Mouse (Mus musculus) gastrocnemius, postnatal 36 days (tissue): ENCODE data around the gene Hmces. TPM values are rescaled to one million over a fixed set of nuclear protein-coding genes. Genes with fewer than 3 reads are reported as not detected.

Experiments
- DNase-seq, 2 experiments: peaks; one replicate each; pipeline ENCODE4 v3.0.0; 2022
- intact Hi-C: fragments of 180-260 bp; cut with DNase I; formaldehyde crosslinking; loops from one replicate; pipeline ENCODE4 v1.15.1; 2025
- long read RNA-seq, 2 experiments: library from polyadenylated mRNA; stranded (forward); transcript quantifications; one replicate each; pipeline ENCODE4 v2.0.0; 2021
- total RNA-seq, 2 experiments: library from RNA; stranded (reverse); gene quantifications; 2 replicates each; pipeline ENCODE4 v1.2.3; 2021

The Hmces gene
- 1 to 10 TPM; 5.8 to 6.9 TPM for total RNA-seq
- long read RNA-seq, experiment 1, partial matches to known transcripts, result 0 of 3 reads
- long read RNA-seq, experiment 1, other reads (novel, unspliced or antisense), result 0 of 3 reads
- long read RNA-seq, experiment 2, transcript Hmces-201 (7 exons, 1,464 nt), result major isoform, 10 of 11 reads
- long read RNA-seq, experiment 2, partial matches to known transcripts, result 0 of 11 reads
- long read RNA-seq, experiment 2, other reads (novel, unspliced or antisense), result 0 of 11 reads

GRCm38 (mm10) chr6:87913661-87914325 is at the start of gene Hmces:
Hmces (plus strand) TSS chr6:87913935.
- intact Hi-C loops, result loop anchor here (5.0 kb wide), 2 partner anchors 84 to 164 kb away; no protein-coding TSS in a partner anchor
- DNase-seq, result peak; percentile 39 to 42

GRCm38 (mm10) chr6:87866211-87866610 is 47.5 kb upstream of the Hmces start:
- no peak for DNase-seq
- intact Hi-C loops, result no loop called here

- intact Hi-C loops, result no loop called here
Measured at GRCm38 (mm10) chr6:87867256-87867655, 46.5 kb upstream of the Hmces start.

GRCm38 (mm10) chr6:87868871-87869506 is 44.7 kb upstream of the Hmces start:
- intact Hi-C loops, result no loop called here
- peak; percentile 92 to 96 for DNase-seq

More at GRCm38 (mm10) chr6:87867256-87867655, 46.5 kb upstream of the Hmces start:
- DNase-seq, result no peak

- no peak for DNase-seq
- intact Hi-C loops, result no loop called here
Measured at GRCm38 (mm10) chr6:87870440-87870839, 43.3 kb upstream of the Hmces start.

- intact Hi-C loops, result no loop called here
- DNase-seq, result no peak
Measured at GRCm38 (mm10) chr6:87871240-87871639, 42.5 kb upstream of the Hmces start.

GRCm38 (mm10) chr6:87873104-87873503 is 40.6 kb upstream of the Hmces start:
- DNase-seq, result peak in 1 of 2 experiments; percentile 56
- intact Hi-C loops, result no loop called here

GRCm38 (mm10) chr6:87873963-87874362 is 39.8 kb upstream of the Hmces start:
- DNase-seq, result no peak
- intact Hi-C loops, result no loop called here

- peak; percentile 89 for DNase-seq
- intact Hi-C loops, result no loop called here
Measured at GRCm38 (mm10) chr6:87875083-87875482, 38.7 kb upstream of the Hmces start.

- DNase-seq, result no peak
- intact Hi-C loops, result no loop called here
Measured at GRCm38 (mm10) chr6:87875562-87875961, 38.2 kb upstream of the Hmces start.

GRCm38 (mm10) chr6:87876068-87876643 is 37.6 kb upstream of the Hmces start:
- DNase-seq, result peak; percentile 21 to 37
- intact Hi-C loops, result no loop called here

GRCm38 (mm10) chr6:87879010-87879409 is 34.7 kb upstream of the Hmces start:
- DNase-seq, result no peak
- intact Hi-C loops, result no loop called here

- intact Hi-C loops, result no loop called here
- DNase-seq, result no peak
Measured at GRCm38 (mm10) chr6:87879628-87880027, 34.1 kb upstream of the Hmces start.

- DNase-seq, result no peak
- intact Hi-C loops, result no loop called here
Measured at GRCm38 (mm10) chr6:87882221-87882620, 31.5 kb upstream of the Hmces start.

- DNase-seq, result no peak
- intact Hi-C loops, result no loop called here
Measured at GRCm38 (mm10) chr6:87882816-87883215, 30.9 kb upstream of the Hmces start.

GRCm38 (mm10) chr6:87886721-87887120 is 27.0 kb upstream of the Hmces start:
- no peak for DNase-seq
- intact Hi-C loops, result loop anchor here (5.0 kb wide), 1 partner anchor 44 kb away; no protein-coding TSS in a partner anchor

GRCm38 (mm10) chr6:87887594-87888233 is 26.0 kb upstream of the Hmces start, which contains the start of gene Copg1:
Copg1 (plus strand) TSS chr6:87887814.
- intact Hi-C loops, result loop anchor here (5.0 kb wide), 1 partner anchor 45 kb away; no protein-coding TSS in a partner anchor
- peak; percentile 100 for DNase-seq

- intact Hi-C loops, result no loop called here
- DNase-seq, result no peak
Measured at GRCm38 (mm10) chr6:87893931-87894330, 19.8 kb upstream of the Hmces start.

- no peak for DNase-seq
- intact Hi-C loops, result no loop called here
Measured at GRCm38 (mm10) chr6:87898028-87898427, 15.7 kb upstream of the Hmces start.

- no peak for DNase-seq
- intact Hi-C loops, result loop anchor here (5.0 kb wide), 1 partner anchor 196 kb away; no protein-coding TSS in a partner anchor
Measured at GRCm38 (mm10) chr6:87906632-87907031, 7.1 kb upstream of the Hmces start.
